Mouse (Mus musculus) embryo, embryonic 11.5 days (tissue): ENCODE measurements around the gene Flnc.

Source experiments
- DNase-seq: peaks from one replicate; pipeline ENCODE4 v3.0.0-alpha.2; 2012; ENCODE audit warnings: low read depth, low spot score

Flnc gene

GRCm38 (mm10) chr6:29431473-29431872, 1.6 kb upstream of the Flnc start:
- no peak for DNase-seq

- no peak for DNase-seq
Measured at GRCm38 (mm10) chr6:29432156-29432555, 900 bp upstream of the Flnc start.

- DNase-seq, result no peak
Measured at GRCm38 (mm10) chr6:29432676-29433037, 399 bp upstream of the Flnc start.

GRCm38 (mm10) chr6:29433804-29434795, 1.0 kb downstream of the Flnc start:
- peak; percentile 27 for DNase-seq

- DNase-seq, result peak; percentile 43
Measured at GRCm38 (mm10) chr6:29434911-29435691, 2.0 kb downstream of the Flnc start.

GRCm38 (mm10) chr6:29435940-29436451, 2.9 kb downstream of the Flnc start:
- DNase-seq, result peak; percentile 30

DNA sequence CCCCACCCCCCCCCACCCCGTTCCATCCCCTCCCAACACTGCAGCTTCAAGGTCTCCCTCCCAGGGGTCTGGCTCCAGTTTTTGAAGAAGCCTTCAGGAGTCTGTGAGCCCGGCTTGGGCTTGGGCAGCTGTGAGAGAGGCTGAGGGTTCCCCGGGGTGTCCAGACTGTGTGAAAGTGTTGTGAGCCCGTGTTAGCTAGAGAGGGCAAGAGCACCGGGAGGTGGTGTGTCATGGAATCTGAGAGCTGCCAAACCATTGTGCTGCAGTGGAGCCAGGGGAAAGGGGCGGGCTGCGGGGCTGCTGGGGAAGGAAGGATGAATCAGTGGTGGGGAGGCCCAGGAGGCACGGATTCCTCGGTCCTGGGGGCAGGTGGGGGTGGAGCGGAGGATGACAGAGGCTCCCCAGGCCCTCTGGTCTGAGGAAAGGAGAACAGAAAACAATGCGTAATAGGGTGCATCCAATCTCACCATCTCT, 3.4 kb downstream of the Flnc start:
- DNase-seq, result no peak

- DNase-seq, result no peak
Measured at GRCm38 (mm10) chr6:29439251-29439650, 6.2 kb downstream of the Flnc start.

GRCm38 (mm10) chr6:29439789-29440188, 6.7 kb downstream of the Flnc start:
- no peak for DNase-seq

- no peak for DNase-seq
Measured at GRCm38 (mm10) chr6:29444773-29445172, 11.7 kb downstream of the Flnc start.

- DNase-seq, result no peak
Measured at GRCm38 (mm10) chr6:29445354-29445753, 12.3 kb downstream of the Flnc start.

- DNase-seq, result no peak
Measured at GRCm38 (mm10) chr6:29449858-29450257, 16.8 kb downstream of the Flnc start.

DNA sequence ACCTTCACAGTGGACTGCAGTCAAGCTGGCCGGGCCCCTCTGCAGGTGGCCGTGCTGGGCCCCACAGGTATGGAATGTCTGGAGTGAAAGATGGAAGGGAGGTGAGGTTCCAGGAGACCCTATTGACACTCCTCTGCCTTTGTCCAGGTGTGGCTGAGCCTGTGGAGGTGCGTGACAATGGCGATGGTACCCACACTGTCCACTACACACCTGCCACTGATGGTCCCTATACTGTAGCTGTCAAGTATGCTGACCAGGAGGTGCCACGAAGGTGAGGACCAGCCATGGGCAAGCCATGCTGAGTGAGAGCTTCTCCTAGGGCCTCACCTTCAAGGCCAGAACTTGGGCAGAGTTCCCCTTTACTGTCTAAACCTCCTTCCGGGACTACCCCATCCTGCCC, 17.6 kb downstream of the Flnc start:
- no peak for DNase-seq

- DNase-seq, result no peak
Measured at GRCm38 (mm10) chr6:29461502-29461901, 28.4 kb downstream of the Flnc start.

- DNase-seq, result no peak
Measured at GRCm38 (mm10) chr6:29463388-29463787, 30.3 kb downstream of the Flnc start.

DNA sequence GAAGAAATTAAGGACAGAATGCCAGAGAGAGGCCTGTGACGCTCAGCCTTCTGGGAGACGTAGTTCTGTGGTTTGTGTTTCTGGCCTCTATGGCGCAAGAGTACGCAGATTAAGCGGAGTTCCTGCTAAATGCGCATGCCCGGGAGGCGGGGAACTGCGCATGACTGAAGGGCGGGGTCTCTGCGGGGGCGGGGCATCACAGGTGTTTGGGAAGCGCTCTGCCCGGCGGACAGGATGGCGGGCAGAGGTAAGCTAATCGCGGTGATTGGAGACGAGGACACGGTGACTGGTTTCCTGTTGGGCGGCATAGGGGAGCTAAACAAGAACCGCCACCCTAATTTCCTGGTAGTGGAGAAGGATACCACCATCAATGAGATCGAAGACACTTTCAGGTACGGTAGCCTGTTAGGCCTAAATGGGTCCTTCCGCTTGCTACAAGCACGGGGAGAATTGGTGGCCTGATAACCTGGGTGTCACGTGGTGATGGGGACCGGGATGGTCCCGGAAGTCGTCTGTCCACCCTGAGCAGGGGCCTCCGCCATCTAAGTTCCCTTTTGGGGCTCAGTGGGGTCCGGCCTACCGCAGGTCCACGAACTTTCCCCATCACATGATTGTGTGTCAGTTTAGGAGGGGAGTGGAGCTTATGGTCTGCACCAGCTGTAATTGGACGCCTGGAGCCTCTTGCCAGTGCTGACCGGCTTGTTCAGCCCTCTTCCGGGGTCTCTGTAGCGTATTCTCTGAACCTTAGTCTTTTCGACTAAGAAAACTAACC, 34.7 kb downstream of the Flnc start, which contains the start of gene Atp6v1f:
Gene Atp6v1f, plus strand, starts transcription at position 136 of the 772 bp plus-strand sequence.
- DNase-seq, result peak; percentile 91

DNA sequence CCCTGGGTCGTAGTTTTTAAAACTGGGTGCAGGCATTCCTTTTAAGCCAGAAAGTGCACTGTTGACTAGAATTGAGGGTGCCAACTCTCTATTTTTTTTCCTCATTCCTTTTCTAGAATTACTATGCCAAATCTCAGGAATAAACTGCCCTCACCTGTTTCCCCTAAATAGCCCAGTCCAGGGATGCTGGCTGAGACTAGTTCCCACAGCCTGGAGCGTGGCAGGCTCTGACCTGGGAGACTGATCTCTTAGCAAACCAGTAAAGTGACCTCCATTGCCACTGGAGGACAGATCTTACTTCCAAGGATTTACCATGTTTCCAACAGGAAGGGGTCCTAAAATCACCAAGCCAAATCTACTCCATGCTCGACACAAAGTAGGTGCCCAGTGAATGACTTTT, 35.8 kb downstream of the Flnc start:
- no peak for DNase-seq

GRCm38 (mm10) chr6:29471137-29471536, 38.1 kb downstream of the Flnc start, which contains the start of gene Atp6v1fnb:
Gene Atp6v1fnb (plus strand): TSS chr6:29471437.
- no peak for DNase-seq

- DNase-seq, result peak; percentile 66
Measured at GRCm38 (mm10) chr6:29473941-29474691, 41.1 kb downstream of the Flnc start.

DNA sequence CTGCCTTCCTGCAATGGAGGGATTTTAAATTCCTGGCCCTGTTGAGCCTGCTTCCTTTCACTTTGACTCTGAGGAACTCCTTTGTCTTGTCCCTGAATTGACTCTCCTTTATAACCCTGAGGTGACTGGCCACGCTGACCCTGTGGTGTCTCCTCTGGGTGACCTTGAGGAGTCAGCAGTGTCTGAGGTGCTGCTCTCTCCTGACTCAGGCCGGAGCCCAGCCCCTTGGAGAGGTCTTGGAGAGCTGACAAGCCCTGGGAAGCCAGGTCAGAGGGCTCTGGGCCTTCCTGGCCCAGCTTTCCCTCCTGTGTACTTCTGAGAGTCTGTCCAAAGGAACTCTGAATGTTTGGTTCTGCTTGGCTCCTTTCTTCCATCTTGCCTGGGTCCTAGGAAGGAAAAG, 41.7 kb downstream of the Flnc start:
- DNase-seq, result no peak
